In the genomic region with DNA sequence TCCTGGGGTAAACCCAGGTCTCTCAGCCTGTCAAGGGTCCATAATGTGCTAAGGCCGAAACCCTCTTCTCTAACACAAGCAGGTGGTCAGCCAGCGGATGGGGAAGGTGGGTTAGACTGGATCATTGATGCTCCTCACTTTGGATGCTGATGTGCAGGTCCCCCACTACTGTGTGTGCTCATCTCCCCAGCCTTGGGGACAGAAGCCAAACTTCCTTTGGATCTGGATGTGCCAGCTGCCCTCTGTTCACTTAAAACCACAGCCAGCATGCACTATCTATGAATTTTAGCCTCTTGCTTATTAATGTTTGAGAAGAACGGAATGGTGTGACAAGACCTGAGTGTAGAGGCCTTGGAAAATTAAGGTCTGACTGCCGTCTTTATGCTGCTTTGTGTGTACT, we compare ENCODE assay signal across 13 mouse cellular contexts.
"Had no signal": no experiment of that assay in that cellular context is flagged by ENCODE, and none has a peak within 500 bp of the region (broad histone marks: within the 10 kb centered on the region; RNA-seq: fewer than 3 reads in every experiment).

No protein-coding gene starts in this region.

- DNase-seq: gastrocnemius, adult 2 months; gastrocnemius, postnatal 10 days; gastrocnemius, postnatal 25 days; heart, adult 18-20 months; heart, postnatal 10 days; heart, postnatal 4 days; kidney, adult 18-20 months; kidney, adult 8-10 months; kidney, postnatal 10 days; kidney, postnatal 25 days; kidney, postnatal 4 days; liver; liver, embryonic 13.5 days had no signal
